Mouse (Mus musculus) right cerebral cortex, postnatal 25 days (tissue): ENCODE results near the gene Olfr120.
"Not testable (repeated sequence)": the region's sequence is repeated elsewhere in the genome, so short reads cannot be mapped to it uniquely, and the experiment has no call there.

Experiments used
- DNase-seq: peaks from one replicate; pipeline ENCODE4 v3.0.0; 2022

Gene Olfr120

DNA sequence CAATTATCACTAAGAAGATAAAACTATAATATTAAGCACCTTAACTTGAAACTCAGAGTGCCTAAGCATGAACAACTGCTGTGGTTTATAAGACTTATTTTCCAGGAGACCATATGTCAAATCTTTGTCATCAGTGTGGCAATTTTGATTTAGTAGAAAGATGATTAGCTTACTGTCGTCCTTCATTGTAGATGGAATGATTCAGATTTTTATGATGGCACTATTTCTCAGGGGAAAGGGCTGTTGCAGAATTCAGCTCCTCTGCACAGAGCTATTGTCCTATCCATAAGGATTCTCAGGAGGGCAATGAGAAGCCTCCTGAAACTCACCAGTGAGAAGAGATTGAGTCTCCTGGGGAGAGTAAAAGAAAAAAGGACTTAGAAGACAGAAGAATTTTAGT lies at the start of gene Olfr120:
TSS of gene Olfr120 (plus strand) at position 301 of the 400 bp plus-strand sequence.
- no peak for DNase-seq

DNA sequence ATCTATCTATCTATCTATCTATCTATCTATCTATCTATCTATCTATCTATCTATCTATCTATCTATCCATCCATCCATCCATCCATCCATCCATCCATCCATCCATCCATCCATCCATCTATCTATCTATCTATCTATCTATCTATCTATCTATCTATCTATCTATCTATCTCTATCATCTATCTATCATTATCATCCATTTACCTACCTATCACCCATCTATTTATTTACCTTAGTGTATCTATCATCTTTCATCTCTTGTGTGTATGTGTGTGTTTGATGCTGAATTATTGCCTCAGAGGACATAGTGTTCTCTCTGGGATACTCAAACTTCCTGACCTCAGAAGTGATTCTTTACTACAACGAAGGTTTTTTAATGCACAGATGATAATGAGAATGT lies 25.3 kb upstream of the Olfr120 start, which contains the start of gene Olfr119:
TSS of gene Olfr119 (plus strand) at position 301 of the 400 bp plus-strand sequence.
- DNase-seq, result not testable (repeated sequence)

DNA sequence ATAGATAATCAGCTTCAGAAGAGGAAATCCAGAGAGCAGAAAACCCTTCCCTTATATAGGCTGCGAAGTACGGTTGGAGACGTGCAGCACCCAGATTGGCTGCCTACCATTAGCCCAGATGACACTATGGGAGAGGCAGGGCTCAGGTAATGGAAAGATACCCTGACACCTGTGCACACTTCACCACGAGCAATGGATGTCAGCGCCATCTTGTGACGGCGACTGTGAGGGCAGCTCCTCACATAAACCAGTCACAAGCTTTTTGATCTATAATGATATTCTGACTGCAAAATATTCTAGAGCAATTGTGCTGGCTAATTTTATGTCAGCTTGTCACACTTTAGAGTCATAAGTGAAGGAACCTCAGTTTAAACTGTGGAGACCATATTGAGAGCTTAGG lies 16.5 kb downstream of the Olfr120 start:
- no peak for DNase-seq

GRCm38 (mm10) chr17:37768307-37768706 lies 46.7 kb downstream of the Olfr120 start, which contains the start of gene Olfr122:
Olfr122 (plus strand) TSS chr17:37768607.
- DNase-seq, result no peak
